Mouse (Mus musculus) lung, postnatal 0 days (tissue): ENCODE data around the gene Igfbp4. TPM values are rescaled to one million over a fixed set of nuclear protein-coding genes. Genes with fewer than 3 reads are reported as not detected.

ENCODE experiments used
- ATAC-seq: fragments of 200-750 bp; cut with Nextera tagmentation; 2 replicates; pipeline ENCODE4 v1.8.0; 2017; ENCODE audit warnings: moderate library complexity
- DNase-seq: peaks from one replicate; pipeline ENCODE4 v3.0.0-alpha.2; 2016; ENCODE audit warnings: low spot score
- H3K27ac ChIP-seq: fragments of 300-500 bp; sonication (generic); 2 replicates; pipeline ENCODE4 v1.5.1; 2014; ENCODE audit warnings: antibody characterized with exemption, mild to moderate bottlenecking, low read length, mixed read lengths
- H3K27me3 ChIP-seq: fragments of 300-500 bp; sonication (generic); replicated peaks from 2 replicates; pipeline ENCODE4 v1.6.1; 2014; ENCODE audit warnings: low read length, mixed read lengths; ENCODE audit not compliant: insufficient read depth
- H3K36me3 ChIP-seq: fragments of 300-500 bp; sonication (generic); 2 replicates; pipeline ENCODE4 v1.6.1; 2014; ENCODE audit warnings: low read length, mixed read lengths; ENCODE audit not compliant: insufficient read depth
- H3K4me1 ChIP-seq: fragments of 300-500 bp; sonication (generic); 2 replicates; pipeline ENCODE4 v1.6.1; 2014; ENCODE audit warnings: antibody characterized with exemption, low read depth, low read length, mixed read lengths; ENCODE audit not compliant: insufficient read depth
- H3K4me2 ChIP-seq: fragments of 300-500 bp; sonication (generic); replicated peaks from 2 replicates; pipeline ENCODE4 v1.6.1; 2014; ENCODE audit warnings: low read depth, mild to moderate bottlenecking, low read length, moderate library complexity, mixed read lengths
- H3K4me3 ChIP-seq: fragments of 300-500 bp; sonication (generic); 2 replicates; pipeline ENCODE4 v1.5.1; 2014; ENCODE audit warnings: low read depth, low read length
- H3K9ac ChIP-seq: fragments of 300-500 bp; sonication (generic); replicated peaks from 2 replicates; pipeline ENCODE4 v1.6.1; 2014; ENCODE audit warnings: low read depth, mild to moderate bottlenecking
- H3K9me3 ChIP-seq: fragments of 300-500 bp; sonication (generic); 2 replicates; pipeline ENCODE4 v1.6.1; 2016; ENCODE audit warnings: low read length, mixed read lengths
- CTCF ChIP-seq: IDR thresholded peaks from 2 replicates; pipeline ENCODE4 v1.5.1; 2016; ENCODE audit warnings: antibody characterized with exemption, mild to moderate bottlenecking
- EP300 ChIP-seq: IDR thresholded peaks from 2 replicates; pipeline ENCODE4 v1.6.1; 2016; ENCODE audit warnings: antibody characterized with exemption, mild to moderate bottlenecking, control low read depth
- WGBS: fragments of 180-500 bp; shearing (Covaris S2); extraction: QIAGEN DNeasy Blood & Tissue Kit; methylation state at CpG from one replicate; pipeline ENCODE4 v1.1.7; 2014; 5-methylcytosine and 5-hydroxymethylcytosine counted together
- polyA plus RNA-seq: library from polyadenylated mRNA; unstranded; fragments of >200 nt; fragmentation: Nextera tagmentation; extraction: Ambion mirVana; gene quantifications from 2 replicates; pipeline ENCODE4 v1.2.1, GENCODE M21; 2015

Igfbp4 gene
- polyA plus RNA-seq, 1 experiment from 2014 or later, result 433 TPM

DNA sequence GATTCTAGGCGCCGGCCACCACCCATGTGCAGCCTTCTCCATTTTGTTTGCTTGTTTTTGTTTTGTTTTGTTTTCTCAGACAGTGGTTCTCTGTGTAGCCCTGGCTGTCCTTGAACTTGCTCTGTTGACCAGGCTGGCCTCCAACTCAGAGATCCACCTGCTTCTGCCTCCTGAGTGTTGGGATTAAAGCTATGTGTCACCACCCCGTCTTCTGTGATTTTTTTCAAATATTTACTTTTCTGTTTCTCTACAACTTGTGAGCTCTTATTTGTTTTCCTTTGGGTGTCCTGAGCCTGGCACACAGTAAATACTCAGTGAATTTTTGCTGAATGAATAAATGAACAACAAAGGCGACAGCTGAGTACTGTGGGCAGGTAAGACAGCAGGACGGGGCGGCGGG, 21.6 kb downstream of the Igfbp4 start:
- no peaks in the 10 kb centered on the region for H3K36me3 ChIP-seq
- H3K4me2 ChIP-seq, result no peak overlapping the region
- no peak for ATAC-seq
- no peak for TF ChIP-seq EP300
- TF ChIP-seq CTCF, result no peak
- H3K4me1 ChIP-seq, result no peaks in the 10 kb centered on the region
- no peak overlapping the region for H3K9ac ChIP-seq
- no peaks in the 10 kb centered on the region for H3K27me3 ChIP-seq
- H3K9me3 ChIP-seq, result no peaks in the 10 kb centered on the region
- H3K27ac ChIP-seq, result no peak overlapping the region
- H3K4me3 ChIP-seq, result no peak overlapping the region
- no peak for DNase-seq
- 79% methylated on average over 7 of the region's 7 CpGs for WGBS

DNA sequence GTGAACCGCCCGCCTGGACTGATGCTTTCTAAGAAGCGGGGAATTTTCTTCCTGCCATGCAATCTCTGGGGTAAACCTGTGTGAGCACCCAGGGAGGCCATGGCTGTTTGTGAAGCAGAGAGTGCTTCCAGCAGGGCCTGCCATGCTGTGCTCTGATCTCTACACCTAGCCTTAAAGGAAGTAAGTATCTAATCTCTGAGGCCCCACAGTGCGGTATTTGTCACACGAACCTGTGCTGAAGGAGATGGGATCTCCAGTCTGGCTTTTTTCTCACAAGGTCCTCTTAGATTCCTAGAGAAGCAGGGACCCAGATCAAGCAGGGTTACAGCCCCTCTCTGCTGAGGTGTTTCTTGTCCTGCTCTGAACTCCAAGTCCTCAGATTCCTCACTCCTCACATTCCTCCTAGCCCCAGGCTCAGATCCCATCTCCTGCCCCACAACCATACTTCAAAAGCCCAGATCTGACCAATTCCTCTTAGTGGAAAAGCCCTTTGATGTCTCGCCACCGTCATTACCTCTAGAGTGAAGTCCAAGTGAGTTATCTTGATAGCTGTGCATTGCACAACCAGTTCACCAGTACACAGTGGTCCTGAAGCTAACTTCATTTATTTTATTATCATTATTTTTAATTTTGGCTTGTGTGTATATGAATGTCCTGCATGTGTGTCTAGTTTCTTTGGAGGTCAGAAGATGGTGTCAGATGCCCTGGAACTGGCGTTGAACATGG, 22.5 kb downstream of the Igfbp4 start:
- no peak for DNase-seq

DNA sequence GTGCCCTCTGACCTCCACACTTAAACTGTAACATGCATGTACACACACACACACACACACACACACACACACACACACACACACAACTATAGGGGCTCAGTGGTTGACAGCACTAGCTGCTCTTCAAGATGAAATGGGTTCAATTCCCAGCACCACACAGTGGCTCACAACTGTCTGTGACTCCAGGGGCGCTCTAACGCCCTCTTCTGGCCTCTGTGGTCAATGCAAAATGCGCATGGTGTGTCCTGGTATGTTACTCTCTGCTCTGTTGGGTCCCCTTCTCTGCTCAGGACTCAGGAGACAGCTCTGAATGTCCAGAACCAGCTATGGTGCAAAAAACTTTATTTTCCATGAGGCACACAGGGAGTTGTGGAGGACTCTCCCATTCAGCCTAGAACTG, 24.3 kb downstream of the Igfbp4 start:
- ATAC-seq (no peak), DNase-seq (no peak)
- Histone ChIP-seq H3K4me1 (no peaks in the 10 kb centered on the region), H3K9ac (no peak overlapping the region), H3K9me3 (no peaks in the 10 kb centered on the region), H3K4me2 (no peak overlapping the region), H3K36me3 (no peaks in the 10 kb centered on the region), H3K27me3 (no peaks in the 10 kb centered on the region), H3K27ac (no peak overlapping the region), H3K4me3 (no peak overlapping the region)
- peak; percentile 38 for TF ChIP-seq CTCF
- TF ChIP-seq EP300, result no peak
- 76% methylated on average over 3 of the region's 3 CpGs for WGBS

More for the DNA sequence above, 22.5 kb downstream of the Igfbp4 start:
- H3K4me1 ChIP-seq, result no peaks in the 10 kb centered on the region
- H3K36me3 ChIP-seq, result no peaks in the 10 kb centered on the region
- no peak for ATAC-seq
- H3K4me3 ChIP-seq, result no peak overlapping the region
- TF ChIP-seq CTCF (no peak), EP300 (no peak)
- no peaks in the 10 kb centered on the region for H3K27me3 ChIP-seq
- H3K27ac ChIP-seq, result no peak overlapping the region
- no peaks in the 10 kb centered on the region for H3K9me3 ChIP-seq
- H3K9ac ChIP-seq, result no peak overlapping the region
- WGBS, result 57% methylated on average over 8 of the region's 8 CpGs
- H3K4me2 ChIP-seq, result no peak overlapping the region

DNA sequence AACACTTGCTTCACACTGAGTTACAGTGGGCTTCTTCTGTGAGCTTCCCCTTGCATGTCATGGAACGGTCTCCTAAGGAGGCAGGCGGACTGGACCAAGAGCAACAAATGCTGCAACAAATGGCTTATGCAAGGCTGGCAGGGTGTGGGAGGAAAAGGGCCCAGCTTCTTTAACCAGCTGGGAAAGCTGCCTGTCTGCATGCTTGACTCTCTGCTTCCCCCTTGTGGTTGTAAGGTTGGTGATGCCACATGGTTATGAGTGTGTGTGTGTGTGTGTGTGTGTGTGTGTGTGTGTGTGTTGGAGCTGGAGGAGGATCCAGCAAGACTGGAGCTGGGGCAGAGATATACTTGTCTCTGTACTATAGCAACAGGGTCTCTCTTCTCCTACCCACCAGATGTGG, 24.9 kb downstream of the Igfbp4 start:
- Histone ChIP-seq H3K9ac (no peak overlapping the region), H3K4me1 (no peaks in the 10 kb centered on the region), H3K4me2 (no peak overlapping the region), H3K9me3 (no peaks in the 10 kb centered on the region), H3K27me3 (no peaks in the 10 kb centered on the region), H3K27ac (no peak overlapping the region), H3K4me3 (no peak overlapping the region), H3K36me3 (no peaks in the 10 kb centered on the region)
- peak; percentile 96 for DNase-seq
- TF ChIP-seq EP300 (0 out of 2 replicates have a peak, but pooled peaks have one; percentile 16), CTCF (peak; percentile 99)
- peak; percentile 89 for ATAC-seq
- WGBS, result 14% methylated on average over 2 of the region's 2 CpGs

DNA sequence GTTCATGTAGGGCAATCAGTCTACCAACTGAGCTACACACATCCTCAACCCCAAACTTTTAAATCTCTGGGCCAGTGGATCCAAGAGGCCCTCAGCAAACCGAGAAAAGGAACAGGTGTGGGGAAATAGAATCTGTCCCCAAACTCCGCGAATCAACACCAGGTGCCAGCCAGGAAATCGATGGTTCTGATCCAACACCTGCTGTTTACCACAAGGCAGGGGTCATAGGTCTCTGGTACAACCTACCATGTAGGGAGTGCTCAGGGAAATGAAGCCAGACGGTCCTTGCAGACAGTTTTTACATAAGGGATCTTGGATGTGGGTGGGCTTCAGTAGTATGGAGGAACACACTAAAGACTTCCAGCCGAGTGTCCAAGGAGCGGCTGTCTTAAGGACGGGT, 26.5 kb downstream of the Igfbp4 start:
- Histone ChIP-seq H3K4me2 (no peak overlapping the region), H3K9me3 (no peaks in the 10 kb centered on the region), H3K9ac (no peak overlapping the region), H3K27me3 (no peaks in the 10 kb centered on the region), H3K4me3 (no peak overlapping the region), H3K27ac (no peak overlapping the region), H3K36me3 (no peaks in the 10 kb centered on the region), H3K4me1 (no peaks in the 10 kb centered on the region)
- ATAC-seq (no peak), DNase-seq (no peak)
- 88% methylated on average over 8 of the region's 8 CpGs for WGBS
- no peak for TF ChIP-seq EP300
- TF ChIP-seq CTCF, result no peak

DNA sequence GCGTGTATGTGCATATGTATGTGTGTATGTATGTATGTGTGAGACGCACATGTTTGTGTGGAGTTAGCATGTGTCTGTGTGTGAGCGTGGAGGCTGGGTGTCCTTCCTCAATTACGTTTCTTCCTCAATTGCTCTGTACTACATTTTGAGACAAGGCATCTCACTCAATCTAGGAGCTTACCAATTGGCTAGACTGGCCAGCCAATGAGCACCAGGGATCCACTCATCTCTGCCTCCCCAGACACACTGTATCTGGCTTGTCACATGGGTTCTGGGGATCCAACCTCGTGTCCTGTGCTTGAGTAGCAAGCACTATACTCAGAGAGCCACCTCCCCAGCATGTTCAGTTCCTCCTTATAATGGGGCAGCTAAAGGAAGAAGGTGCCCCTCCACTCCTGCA, 27.4 kb downstream of the Igfbp4 start:
- H3K4me1 ChIP-seq, result no peaks in the 10 kb centered on the region
- DNase-seq (no peak), ATAC-seq (no peak)
- TF ChIP-seq CTCF, result no peak
- no peak for TF ChIP-seq EP300
- no peaks in the 10 kb centered on the region for H3K27me3 ChIP-seq
- no peak overlapping the region for H3K4me2 ChIP-seq
- H3K4me3 ChIP-seq, result no peak overlapping the region
- H3K9me3 ChIP-seq, result no peaks in the 10 kb centered on the region
- H3K36me3 ChIP-seq, result no peaks in the 10 kb centered on the region
- 75% methylated on average over 5 of the region's 5 CpGs for WGBS
- no peak overlapping the region for H3K9ac ChIP-seq
- no peak overlapping the region for H3K27ac ChIP-seq

DNA sequence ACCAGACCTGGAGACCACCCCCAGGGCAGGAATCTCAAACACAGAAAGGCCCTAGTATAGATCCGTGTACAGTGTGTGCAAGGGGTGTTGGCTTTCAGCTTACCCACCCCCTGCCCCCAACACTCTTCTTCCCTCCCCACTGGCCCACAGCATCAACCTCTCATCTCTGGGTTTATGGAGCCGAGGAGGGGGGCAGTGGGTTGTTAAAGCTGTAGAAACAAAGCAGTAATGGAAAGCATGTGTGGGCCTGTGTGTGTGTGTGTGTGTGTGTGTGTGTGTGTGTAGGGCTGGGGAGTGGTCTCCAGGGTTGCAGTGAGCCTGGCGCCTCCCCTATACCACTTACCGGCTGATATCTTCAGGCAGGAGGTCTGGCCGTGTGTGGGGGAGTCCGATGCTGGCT, 30.8 kb downstream of the Igfbp4 start:
- Histone ChIP-seq H3K9ac (no peak overlapping the region), H3K9me3 (no peaks in the 10 kb centered on the region), H3K4me1 (no peaks in the 10 kb centered on the region), H3K36me3 (no peaks in the 10 kb centered on the region), H3K4me3 (no peak overlapping the region), H3K27me3 (no peaks in the 10 kb centered on the region), H3K27ac (no peak overlapping the region), H3K4me2 (no peak overlapping the region)
- 43% methylated on average over 6 of the region's 6 CpGs for WGBS
- DNase-seq (no peak), ATAC-seq (no peak)
- TF ChIP-seq EP300, result no peak
- no peak for TF ChIP-seq CTCF
